Mouse (Mus musculus) urinary bladder, adult 18-20 months (tissue): ENCODE results near the gene Rps21.

ENCODE experiments used
- DNase-seq, 2 experiments: peaks; one replicate each; pipeline ENCODE4 v3.0.0; 2022; ENCODE audit warnings: low spot score in 2 of 2, mixed read lengths in 2 of 2

Rps21 gene

DNA sequence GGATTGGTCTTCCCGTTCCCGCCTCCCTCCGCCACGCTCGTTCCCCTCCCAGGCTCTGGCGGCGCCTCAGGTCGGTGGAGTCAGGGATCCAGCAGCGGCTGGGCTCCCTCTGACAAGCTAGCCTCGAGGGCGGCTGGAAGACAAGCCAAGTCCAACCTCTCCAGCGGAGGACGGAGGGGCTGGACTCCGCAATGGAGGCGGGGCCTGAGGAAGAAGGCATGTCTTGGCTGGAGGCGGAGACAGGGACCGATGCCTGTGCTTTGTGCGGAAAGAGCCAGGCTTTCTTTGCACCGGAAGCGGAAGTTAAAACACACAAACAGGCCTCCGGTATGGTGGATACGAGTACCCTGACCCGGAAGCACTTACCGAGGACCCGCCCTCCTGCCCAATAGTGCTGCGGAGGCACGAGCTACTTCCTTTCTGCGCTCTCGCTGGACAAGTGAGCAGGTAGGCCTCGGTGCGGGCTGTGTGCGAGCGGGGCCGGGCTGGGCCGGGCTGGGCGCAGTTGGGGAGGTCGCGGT, at the start of gene Rps21:
TSS of gene Rps21 (plus strand) at position 377 of the 521 bp plus-strand sequence.
- peak; percentile 93 to 98 for DNase-seq

DNA sequence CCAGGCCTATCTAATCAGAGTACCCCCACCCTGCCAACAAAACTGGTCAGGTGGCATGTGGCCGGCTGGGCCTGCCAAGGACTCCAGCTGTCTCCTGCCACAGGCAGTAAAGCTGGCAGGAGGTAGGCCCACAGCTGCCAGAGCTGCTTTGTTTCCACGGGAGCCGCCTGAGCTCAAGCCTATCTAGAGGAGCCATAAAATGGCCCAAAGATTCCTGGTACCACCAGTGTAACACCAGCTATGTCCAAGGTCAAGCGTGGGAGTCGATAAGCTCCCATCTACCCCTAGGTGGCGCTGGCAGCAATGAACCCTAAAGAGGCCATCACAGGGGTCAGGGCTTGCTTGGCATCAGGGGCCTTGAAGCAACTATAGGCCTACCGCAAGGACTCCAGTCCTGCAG, 49.3 kb upstream of the Rps21 start:
- DNase-seq, result no peak

DNA sequence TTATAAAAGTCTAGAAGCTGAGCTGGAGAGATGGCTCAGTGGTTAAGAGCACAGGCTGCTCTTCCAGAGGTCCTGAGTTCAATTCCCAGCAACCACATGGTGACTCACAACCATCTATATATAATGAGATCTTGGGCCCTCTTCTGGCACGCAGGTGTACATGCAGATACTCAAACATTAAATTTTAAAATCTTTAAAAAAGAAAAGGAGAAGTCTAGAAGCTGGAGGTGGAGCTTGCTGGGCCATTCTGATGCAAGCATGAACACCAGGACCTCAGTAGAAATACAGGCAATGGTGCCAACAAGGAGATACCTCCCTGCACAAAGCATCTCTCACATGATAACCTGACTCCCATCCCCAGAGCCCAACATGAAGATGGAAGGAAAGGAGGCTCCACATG, 48.2 kb upstream of the Rps21 start:
- DNase-seq, result no peak

DNA sequence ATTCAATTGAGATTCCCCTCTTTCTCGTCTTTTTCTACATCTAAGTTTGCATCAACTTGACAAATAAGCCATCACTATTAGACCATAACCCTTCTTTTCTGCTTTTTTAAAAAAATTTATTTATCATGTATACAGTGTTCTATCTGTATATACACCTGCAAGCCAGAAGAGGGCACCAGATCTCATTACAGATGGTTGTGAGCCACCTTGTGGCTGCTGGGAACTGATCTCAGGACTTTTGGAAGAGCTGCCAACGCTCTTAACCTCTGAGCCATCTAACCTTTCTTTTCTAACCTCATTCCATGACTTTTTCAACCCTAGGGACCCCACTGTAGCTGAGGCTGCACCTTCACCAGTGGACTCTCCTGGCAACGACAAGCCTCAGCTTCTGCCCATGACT, 44.9 kb upstream of the Rps21 start:
- DNase-seq, result no peak

DNA sequence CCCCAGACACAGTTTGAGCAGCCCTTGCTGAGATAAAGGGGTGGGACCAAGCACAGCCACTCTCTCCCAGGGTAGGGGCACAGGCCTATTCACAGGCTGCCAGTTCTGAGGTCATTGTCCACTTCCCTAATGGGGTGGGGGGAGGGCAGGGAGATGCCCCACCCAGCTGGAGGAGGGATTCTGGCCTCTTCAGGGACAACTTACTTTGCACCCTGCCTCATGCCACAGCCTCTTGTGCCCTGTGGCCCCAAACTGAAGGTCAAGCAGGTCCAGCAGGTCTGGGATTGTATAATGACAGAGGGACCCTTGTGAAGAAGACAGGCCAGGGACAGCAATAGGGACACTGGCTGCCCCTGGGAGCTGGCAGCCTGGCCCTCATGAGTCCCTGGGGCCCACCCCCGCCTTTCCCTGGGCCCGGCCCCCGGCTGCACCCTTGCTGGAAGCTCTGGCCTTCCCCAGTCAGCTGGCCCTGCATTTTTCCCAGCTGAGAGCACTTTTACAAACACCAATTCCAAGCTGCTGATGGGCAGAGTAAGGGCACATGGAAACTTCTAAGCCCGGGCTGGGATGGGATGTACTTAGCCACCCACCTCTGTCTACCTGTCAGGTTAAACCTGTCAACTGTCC, 42.7 kb upstream of the Rps21 start:
- DNase-seq, result no peak

DNA sequence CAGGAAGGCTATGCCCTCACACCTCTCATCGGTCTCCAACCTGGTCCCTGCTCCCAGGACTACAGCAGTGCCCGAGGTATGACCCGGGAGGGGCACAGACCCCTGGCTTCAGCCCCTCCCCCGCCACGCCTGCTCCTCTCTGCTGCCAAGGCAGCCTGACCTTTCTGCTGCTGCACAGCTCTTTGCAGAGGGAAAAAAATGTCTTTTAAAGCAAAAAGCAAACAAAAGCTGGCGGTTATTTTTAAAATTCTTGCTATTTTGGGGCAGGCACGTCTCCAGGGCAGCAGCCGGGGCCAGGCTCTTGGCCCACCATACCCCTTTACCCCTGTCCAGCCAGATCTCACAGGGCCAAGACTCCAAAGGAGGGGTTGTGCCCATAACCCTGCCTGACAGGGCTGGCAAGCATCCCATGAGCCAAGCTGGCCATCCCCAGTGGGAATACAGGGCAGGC, 42.1 kb upstream of the Rps21 start:
- no peak for DNase-seq

DNA sequence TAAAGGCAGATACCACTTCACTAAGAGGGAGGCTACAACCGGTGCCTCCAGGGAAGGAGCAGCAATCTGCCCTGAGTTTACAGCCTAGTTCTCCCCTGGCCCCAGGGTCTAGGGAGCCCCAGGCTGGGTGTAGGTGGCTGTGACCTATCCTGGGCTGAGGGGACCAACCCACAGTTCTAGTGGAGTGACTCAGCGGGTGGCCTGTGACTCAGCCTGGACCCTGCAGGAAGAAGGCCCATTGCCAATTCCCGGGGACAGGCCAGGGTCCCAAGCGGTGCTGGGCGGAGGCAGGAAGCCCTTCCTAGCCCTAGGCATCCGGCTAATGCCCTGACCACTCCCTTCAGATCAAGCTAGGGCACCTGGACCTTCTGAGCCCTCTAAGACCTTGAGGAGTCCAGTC, 41.2 kb upstream of the Rps21 start:
- DNase-seq, result no peak

DNA sequence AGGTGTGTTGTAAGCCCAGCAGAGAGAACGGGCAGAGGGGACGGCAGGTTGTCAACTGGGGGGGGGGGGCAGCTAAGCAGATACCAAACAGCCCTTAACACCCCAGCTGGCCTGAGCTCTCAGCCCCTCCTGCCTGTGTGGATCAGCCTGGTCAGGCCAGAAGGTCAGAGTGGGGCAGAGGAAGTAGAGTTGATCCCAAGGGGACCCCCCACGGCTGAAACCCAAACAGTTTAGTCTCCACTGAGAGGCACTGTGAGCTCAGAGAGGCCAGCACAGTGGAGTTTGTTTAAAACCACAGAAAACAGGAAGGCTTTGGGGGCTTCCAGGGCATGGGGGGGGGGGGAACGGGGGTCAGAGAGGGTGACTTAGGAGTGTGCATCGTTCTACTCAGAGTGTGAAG, 40.3 kb upstream of the Rps21 start:
- no peak for DNase-seq

DNA sequence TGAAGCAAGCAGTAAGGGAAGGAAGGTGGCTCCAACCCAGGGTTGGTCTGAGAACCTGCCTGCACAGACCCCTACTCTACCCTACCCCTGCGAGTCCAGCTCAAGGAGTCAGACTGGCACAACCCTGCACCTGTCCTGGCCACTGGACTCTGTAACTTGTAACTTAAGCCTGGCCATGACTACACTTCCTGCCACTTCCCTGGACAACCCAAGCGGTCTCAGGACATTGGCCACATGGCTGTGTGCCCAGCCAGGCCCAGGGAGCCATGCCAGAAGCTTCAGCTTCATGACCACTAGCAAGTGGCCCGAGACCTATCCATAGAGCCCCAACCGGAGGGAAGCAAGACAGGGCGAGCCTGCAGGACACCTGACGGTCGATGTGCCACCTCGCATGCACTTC, 39.6 kb upstream of the Rps21 start:
- DNase-seq, result no peak

DNA sequence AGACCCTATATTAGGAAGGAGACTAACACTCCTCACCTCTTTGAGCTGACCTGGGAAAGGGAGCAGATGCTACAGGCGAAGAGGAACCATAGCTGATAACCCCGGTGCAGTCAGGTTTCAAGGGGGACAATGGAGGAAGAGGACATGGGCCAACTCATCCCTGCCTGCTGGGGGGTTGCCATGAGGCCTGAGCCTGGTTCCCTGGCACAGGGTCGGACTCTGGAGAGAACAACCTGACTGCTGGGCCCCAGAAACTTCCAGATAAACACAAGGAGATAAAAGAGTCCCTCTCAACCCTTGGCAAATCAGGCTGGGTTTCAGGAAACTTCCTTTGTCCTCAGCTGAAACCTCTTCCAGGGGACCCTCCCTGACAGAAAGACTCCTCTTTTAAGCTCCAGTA, 38.9 kb upstream of the Rps21 start:
- DNase-seq, result no peak

DNA sequence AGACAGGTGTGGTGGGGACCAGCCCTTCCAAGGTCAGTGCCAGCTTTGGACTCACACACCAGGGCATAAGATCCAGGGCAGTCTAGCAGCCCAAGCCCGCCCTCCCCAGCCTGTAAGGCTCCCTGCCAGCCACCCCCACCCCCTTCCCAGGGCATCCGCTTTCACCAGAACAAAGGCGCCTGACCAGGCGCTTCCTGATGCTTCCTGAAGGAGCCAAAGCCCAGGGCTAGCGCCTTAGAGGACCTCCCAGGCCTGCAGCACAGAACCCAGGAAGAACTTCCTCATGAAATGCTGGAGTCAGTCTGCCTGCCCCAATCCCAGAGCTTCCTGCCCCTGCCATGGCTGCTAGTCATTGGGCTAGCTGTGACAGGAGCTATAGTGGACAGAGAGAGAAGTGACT, 38.5 kb upstream of the Rps21 start:
- DNase-seq, result no peak

DNA sequence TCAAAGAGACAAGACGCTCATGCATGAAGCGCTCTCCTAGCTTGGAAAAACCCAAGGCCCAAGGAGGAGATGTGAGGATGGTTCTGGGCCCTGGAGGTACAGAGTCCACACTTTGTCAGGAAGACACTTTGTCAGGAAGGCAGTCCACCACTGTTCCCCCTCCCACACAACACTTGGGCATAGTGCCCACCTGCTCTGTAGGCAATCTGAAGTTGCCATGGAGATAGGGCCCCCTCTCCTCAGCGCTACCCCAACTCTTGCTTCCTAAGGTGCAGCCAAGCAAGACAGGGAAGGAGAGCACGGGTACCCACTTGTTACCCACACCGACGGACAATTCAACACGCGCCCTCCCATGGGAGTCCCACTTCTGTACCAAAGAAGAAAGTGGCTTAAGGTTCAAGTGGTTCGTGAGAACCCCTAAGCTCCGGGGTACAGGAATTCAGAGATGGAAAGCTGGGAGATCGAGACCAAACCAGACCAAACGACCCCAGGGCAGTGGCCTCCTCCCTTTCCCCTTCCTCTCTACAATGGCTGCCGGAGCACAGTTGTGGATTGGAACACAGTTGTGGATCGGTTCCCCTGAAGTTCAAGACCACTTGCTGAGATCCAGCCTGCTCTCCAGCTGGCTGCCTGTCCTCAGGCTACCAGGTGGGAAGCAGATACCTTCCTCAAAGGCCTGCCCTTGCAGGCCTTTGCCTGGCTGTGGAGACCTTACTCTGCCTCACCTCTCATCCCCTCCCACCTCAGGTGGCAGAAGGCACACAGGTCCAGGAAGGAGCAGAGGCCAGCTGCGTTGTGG, 37.8 kb upstream of the Rps21 start:
- DNase-seq, result no peak

DNA sequence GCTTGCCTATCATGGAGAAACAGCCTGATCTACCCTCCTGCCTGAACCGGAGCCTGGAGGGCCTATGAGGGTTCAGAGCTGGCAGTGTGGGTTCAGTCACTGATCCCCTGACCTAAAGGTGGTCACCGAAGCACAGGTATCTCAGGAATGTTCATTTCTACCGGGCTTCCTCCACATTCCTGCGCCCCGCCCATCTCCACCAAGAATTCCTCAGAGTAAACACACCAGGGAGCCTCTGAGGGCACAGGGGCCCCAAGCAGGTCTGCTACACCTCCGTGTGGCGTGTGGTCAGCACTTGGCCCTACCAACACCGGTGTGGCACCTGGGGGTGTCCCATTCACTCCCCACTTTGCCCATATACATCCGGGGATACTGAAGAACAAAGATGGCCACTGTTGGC, 37.0 kb upstream of the Rps21 start:
- no peak for DNase-seq

DNA sequence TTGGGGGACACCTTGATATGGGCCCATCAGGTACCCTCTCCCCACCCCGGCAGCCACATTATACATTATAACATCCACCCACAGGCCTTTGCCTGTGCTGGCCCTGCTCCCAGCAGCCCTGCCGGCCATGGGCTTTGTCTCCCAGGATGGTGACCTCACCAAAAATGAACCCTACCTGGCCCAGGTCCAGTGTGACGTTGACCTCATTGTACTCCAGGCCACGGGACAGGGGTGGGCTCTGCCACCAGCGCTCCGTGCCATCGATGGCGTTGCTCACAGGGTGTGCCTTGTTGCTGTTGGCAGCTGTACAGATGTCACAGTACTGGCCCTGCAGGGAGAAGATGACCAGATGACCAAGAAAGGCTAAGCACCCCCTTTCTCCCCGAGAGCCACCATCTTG, 36.1 kb upstream of the Rps21 start:
- no peak for DNase-seq

DNA sequence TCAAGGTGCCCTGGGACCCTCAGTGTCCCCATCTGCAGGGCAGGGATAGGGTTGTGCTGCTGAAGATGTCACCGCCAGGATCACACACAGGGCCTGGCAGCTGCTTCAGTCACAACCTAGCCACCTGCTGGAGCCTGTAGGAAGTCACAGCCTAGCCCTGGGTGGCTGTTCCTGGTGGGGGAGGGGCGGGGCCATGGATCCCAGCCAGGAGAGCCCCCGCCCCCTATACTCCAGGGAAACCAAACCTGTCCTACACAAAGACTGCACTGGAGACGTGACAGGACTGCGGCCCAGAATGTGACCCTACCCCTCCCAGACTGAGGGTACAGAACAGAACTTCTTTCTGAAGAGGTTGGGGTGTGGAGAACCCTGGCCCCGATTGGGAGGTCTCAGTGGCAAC, 34.9 kb upstream of the Rps21 start:
- DNase-seq, result no peak

DNA sequence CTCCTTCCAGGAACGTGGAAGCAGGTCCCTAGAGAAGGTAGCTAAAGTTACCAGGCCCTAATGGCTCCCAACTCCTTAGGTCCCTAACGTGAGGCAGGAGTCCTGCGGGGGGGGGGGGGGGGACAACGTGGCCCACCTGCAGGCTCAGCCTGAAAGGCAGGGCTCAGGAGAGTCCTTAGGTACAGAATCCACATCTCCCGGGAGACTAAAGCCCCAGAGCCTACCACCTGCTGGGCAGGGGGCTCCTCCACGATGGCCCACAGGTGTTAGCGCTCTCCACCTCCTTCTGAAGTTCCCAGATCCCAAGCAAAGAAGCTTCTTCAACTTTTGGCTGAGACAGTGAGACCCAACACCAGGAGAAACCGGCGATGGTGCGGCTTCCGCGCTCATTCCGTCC, 32.5 kb upstream of the Rps21 start:
- no peak for DNase-seq

DNA sequence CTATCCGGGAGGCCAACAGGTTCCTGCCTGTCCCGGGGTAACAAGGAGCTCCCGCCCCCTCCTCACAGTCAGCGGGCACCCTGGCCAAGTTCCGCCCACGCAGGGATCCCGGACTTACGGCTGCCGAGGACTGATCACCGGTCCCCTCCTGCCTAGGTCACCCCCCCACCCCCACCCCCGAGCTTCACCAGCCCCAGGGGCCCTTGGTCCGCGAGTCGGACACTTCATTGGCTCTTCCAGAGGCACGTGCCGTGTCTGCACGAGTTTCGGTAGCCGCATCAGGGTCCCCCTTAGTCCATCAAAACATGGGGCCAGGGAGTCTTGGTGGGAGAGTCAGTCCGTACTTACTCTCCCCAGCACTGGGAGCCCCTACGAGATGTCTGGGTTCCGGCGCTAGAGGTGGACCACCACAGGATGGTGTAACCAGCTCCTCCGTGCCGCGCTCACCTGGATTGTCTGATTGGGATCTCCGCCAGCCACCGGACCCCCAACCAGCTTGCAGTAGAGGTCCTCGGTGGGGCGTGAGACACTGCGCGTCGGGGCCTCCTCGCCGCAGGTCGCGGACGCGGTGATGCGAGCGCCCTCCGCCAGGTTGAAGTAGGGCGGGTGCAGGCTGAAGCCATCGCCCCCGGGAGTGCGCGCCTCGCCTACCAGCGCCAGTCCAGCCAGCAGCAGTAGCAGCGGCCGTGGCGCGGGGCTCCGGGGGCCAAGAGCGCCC, 32.0 kb upstream of the Rps21 start:
- DNase-seq, result no peak

DNA sequence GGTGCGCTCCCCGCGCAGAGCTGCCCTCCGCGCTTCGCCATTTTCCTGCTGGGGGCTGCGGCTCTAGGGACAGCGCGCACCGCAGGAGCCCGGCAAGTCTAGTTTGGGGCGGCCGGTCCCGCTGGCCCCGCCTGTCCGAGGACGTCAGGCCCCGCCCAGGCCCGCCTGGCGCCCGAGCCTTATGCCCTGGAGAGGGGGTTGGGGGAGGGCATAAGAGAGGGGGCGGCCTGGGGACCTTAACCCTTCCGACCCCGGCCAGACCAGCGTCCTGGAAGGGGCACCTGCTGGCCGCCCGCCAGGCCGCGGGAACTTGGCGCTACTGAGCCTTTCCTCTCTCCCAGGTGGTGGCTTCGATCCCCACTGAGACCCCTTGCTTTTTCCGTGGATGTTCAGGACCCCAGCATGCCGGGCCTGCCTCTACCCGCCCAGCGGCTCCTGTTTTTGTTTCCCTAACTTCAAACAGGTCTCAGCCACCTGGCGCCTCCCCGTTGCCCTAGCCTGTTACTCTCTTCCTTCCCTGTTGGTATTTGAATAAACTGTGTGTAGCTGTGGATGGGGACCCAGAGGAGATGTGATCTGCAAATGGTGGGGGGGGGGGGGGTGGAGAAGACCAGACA, 31.3 kb upstream of the Rps21 start, which contains the start of gene Lama5:
TSS of gene Lama5 (minus strand) at position 98 of the 617 bp plus-strand sequence.
- peak; percentile 70 to 73 for DNase-seq

DNA sequence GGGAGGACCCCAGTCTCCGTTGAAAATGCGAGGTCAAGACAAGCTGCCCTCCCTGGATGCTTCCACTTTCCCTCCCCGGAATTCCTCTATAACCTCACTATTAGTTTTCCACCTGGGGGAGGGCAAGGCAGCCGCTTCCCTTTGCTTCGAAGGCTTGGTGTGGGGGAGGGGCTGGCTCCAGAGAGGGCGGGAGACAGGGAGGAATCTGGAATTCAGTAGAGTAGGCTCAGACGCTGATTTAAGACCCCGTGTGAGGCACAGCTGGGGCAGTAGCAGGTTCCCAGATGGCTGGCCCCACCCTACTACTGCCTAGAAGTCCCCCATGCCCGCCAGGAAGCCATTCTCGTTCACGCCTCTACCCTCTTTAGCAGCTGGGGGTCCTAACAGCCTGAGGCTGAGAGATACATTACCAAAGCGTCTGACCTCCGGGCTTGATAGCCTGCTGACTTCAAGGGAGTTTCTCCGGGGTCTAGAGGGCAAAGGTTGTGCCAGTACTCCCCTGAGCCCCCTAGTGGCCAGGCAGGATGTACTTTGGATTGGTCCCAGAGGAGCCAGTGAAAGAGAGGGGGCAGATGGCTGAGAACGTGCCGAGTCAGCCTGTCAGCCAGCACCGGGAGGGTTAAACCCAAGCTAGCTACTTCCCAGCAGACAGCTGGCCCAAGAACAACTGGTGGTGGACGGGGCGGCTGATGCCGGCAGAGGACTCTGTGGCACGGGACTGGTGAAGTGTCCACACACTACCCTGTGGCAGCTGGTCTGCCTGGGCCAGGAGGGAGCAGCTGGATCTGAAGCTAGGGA, 29.7 kb upstream of the Rps21 start:
- DNase-seq, result no peak

DNA sequence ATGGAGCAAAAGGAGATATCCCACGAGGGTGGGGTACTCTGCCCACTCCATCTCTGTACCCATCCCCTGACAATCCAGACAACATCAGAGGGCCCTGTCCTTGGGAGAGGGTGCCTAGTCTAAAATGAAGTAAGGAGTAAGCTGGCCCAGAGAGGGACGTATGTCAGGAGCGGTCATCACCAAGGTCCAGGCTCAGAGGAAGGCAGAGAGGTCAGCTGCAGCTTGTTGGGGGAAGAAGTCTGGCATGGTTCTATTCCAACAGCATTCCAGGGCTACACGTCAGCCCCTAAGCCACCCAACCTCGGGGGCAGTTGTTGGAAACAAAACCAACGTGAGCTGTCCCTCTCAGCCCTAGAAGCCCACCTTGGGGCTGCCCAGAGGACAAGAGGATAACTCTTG, 29.1 kb upstream of the Rps21 start:
- no peak for DNase-seq

DNA sequence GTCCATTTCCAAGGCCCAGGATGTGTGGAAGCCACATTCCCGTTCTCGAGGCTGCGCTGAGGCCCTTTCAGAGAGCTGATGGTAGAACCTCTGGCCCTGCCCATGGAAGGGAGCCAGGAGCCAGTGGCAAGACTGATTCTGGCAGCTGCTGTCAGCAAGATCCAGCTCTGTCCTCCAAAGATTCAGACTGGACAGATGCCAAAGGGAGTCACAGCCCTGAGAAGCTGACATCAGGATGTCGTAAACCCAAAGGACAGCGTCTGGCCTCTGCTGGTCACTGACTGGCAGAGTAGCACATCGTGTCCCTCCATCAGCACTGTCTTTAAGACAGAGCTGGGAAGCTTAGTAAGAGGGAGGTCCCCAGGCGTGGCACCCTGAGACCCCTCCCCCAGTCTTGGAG, 28.6 kb upstream of the Rps21 start:
- no peak for DNase-seq
